Mouse (Mus musculus) neural tube, embryonic 11.5 days (tissue): Measurements from ENCODE around the gene Lcat. TPM values are rescaled to one million over a fixed set of nuclear protein-coding genes. Genes with fewer than 3 reads are reported as not detected.
"Not testable (repeated sequence)": the region's sequence is repeated elsewhere in the genome, so short reads cannot be mapped to it uniquely, and the experiment has no call there.

Experiments
- ATAC-seq: fragments of 200-750 bp; cut with Nextera tagmentation; 2 replicates; pipeline ENCODE4 v1.8.0; 2017; ENCODE audit warnings: moderate number of reproducible peaks, mild to moderate bottlenecking, moderate TSS enrichment, moderate library complexity; ENCODE audit not compliant: insufficient read depth, low FRiP score, low TSS enrichment
- DNase-seq: peaks from one replicate; pipeline ENCODE4 v3.0.0-alpha.2; 2015; ENCODE audit warnings: low spot score
- H3K27ac ChIP-seq: fragments of 300-500 bp; sonication (generic); 2 replicates; pipeline ENCODE4 v1.5.1; 2014; ENCODE audit warnings: low read depth, mild to moderate bottlenecking, low read length
- H3K27me3 ChIP-seq: fragments of 300-500 bp; sonication (generic); 2 replicates; pipeline ENCODE4 v1.6.1; 2014; ENCODE audit warnings: mild to moderate bottlenecking, low read length, mixed read lengths; ENCODE audit not compliant: control insufficient read depth, insufficient read depth
- H3K36me3 ChIP-seq: fragments of 300-500 bp; sonication (generic); 2 replicates; pipeline ENCODE4 v1.6.1; 2014; ENCODE audit warnings: mild to moderate bottlenecking, low read length, moderate library complexity, mixed read lengths; ENCODE audit not compliant: control insufficient read depth, insufficient read depth
- H3K4me1 ChIP-seq: fragments of 300-500 bp; sonication (generic); 2 replicates; pipeline ENCODE4 v1.6.1; 2014; ENCODE audit warnings: low read length, mixed read lengths; ENCODE audit not compliant: control insufficient read depth, insufficient read depth
- H3K4me2 ChIP-seq: fragments of 300-500 bp; sonication (generic); 2 replicates; pipeline ENCODE4 v1.6.1; 2014; ENCODE audit warnings: low read depth, mild to moderate bottlenecking, moderate library complexity
- H3K4me3 ChIP-seq: fragments of 300-500 bp; sonication (generic); 2 replicates; pipeline ENCODE4 v1.5.1; 2014; ENCODE audit warnings: low read depth, low read length
- H3K9ac ChIP-seq: fragments of 300-500 bp; sonication (generic); 2 replicates; pipeline ENCODE4 v1.6.1; 2014; ENCODE audit warnings: mild to moderate bottlenecking, low read length
- H3K9me3 ChIP-seq: fragments of 300-500 bp; sonication (generic); 2 replicates; pipeline ENCODE4 v1.6.1; 2016; ENCODE audit warnings: low read length; ENCODE audit not compliant: control insufficient read depth
- WGBS: fragments of 180-500 bp; shearing (Covaris S2); extraction: QIAGEN DNeasy Blood & Tissue Kit; methylation state at CpG from one replicate; pipeline ENCODE4 v1.1.7; 2014; 5-methylcytosine and 5-hydroxymethylcytosine counted together
- polyA plus RNA-seq: library from polyadenylated mRNA; unstranded; fragments of >200 nt; fragmentation: Nextera tagmentation; extraction: Ambion mirVana; gene quantifications from 2 replicates; pipeline ENCODE4 v1.2.1, GENCODE M21; 2014

The Lcat gene
- polyA plus RNA-seq = 0.50 and 0.54 TPM in 2 replicates

- DNase-seq (no peak), ATAC-seq (no peak)
- Histone ChIP-seq H3K36me3 (peaks cover 5% of the 10 kb centered on the region), H3K4me1 (no peaks in the 10 kb centered on the region), H3K27ac (no peak within 1 kb of the TSS), H3K9me3 (no peaks in the 10 kb centered on the region), H3K4me3 (no peak within 1 kb of the TSS), H3K27me3 (no peaks in the 10 kb centered on the region), H3K9ac (no peak within 1 kb of the TSS), H3K4me2 (no peak within 1 kb of the TSS)
- WGBS = 81% methylated on average over 8 of the region's 8 CpGs
These were observed at the start of gene Lcat for GRCm38 (mm10) chr8:105943321-105943739. TSS of gene Lcat (minus strand) at chr8:105943382.

- no peak overlapping the region for H3K4me2 ChIP-seq
- H3K9me3 ChIP-seq = no peaks in the 10 kb centered on the region
- H3K4me1 ChIP-seq = no peaks in the 10 kb centered on the region
- H3K27me3 ChIP-seq = no peaks in the 10 kb centered on the region
- 72% methylated on average over 5 of the region's 5 CpGs for WGBS
- no peak overlapping the region for H3K4me3 ChIP-seq
- no peaks in the 10 kb centered on the region for H3K36me3 ChIP-seq
- no peak for DNase-seq
- ATAC-seq = no peak
- H3K9ac ChIP-seq = no peak overlapping the region
- H3K27ac ChIP-seq = no peak overlapping the region
These were observed 49.3 kb upstream of the Lcat start for GRCm38 (mm10) chr8:105992499-105992898.

GRCm38 (mm10) chr8:105991546-105991945, 48.4 kb upstream of the Lcat start:
- no peak overlapping the region for H3K9ac ChIP-seq
- H3K4me3 ChIP-seq = no peak overlapping the region
- no peaks in the 10 kb centered on the region for H3K36me3 ChIP-seq
- no peak for ATAC-seq
- no peak overlapping the region for H3K4me2 ChIP-seq
- no peaks in the 10 kb centered on the region for H3K4me1 ChIP-seq
- H3K27ac ChIP-seq = no peak overlapping the region
- H3K9me3 ChIP-seq = no peaks in the 10 kb centered on the region
- DNase-seq = no peak
- H3K27me3 ChIP-seq = no peaks in the 10 kb centered on the region
- WGBS = 89% methylated on average over 2 of the region's 2 CpGs

GRCm38 (mm10) chr8:105990856-105991387, 47.7 kb upstream of the Lcat start, which contains the start of gene Dus2:
TSS of gene Dus2 (plus strand) at chr8:105991337.
- H3K9me3 ChIP-seq = no peaks in the 10 kb centered on the region
- ATAC-seq = peak; percentile 69; the same call in 1 of the 2 replicates
- no peaks in the 10 kb centered on the region for H3K27me3 ChIP-seq
- H3K9ac ChIP-seq = no peak within 1 kb of the TSS
- H3K36me3 ChIP-seq = no peaks in the 10 kb centered on the region
- no peak within 1 kb of the TSS for H3K4me3 ChIP-seq
- DNase-seq = peak; percentile 85
- WGBS = 9% methylated on average over 15 of the region's 15 CpGs
- no peak within 1 kb of the TSS for H3K4me2 ChIP-seq
- no peaks in the 10 kb centered on the region for H3K4me1 ChIP-seq
- H3K27ac ChIP-seq = no peak within 1 kb of the TSS

GRCm38 (mm10) chr8:105988546-105988945, 45.4 kb upstream of the Lcat start:
- no peak for ATAC-seq
- no peaks in the 10 kb centered on the region for H3K4me1 ChIP-seq
- H3K9me3 ChIP-seq = no peaks in the 10 kb centered on the region
- no peaks in the 10 kb centered on the region for H3K36me3 ChIP-seq
- no peaks in the 10 kb centered on the region for H3K27me3 ChIP-seq
- no peak overlapping the region for H3K4me2 ChIP-seq
- H3K27ac ChIP-seq = no peak overlapping the region
- no peak overlapping the region for H3K4me3 ChIP-seq
- H3K9ac ChIP-seq = no peak overlapping the region
- no peak for DNase-seq
- WGBS = 85% methylated on average over 11 of the region's 11 CpGs

GRCm38 (mm10) chr8:105983406-105983805, 40.2 kb upstream of the Lcat start:
- not testable (repeated sequence) for H3K4me2 ChIP-seq, H3K27me3 ChIP-seq, H3K4me3 ChIP-seq, H3K27ac ChIP-seq, H3K9ac ChIP-seq, H3K9me3 ChIP-seq, DNase-seq, H3K36me3 ChIP-seq, H3K4me1 ChIP-seq, ATAC-seq
- 86% methylated on average over 11 of the region's 11 CpGs for WGBS

- DNase-seq (no peak), ATAC-seq (no peak)
- Histone ChIP-seq H3K36me3 (no peaks in the 10 kb centered on the region), H3K4me3 (no peak overlapping the region), H3K9me3 (no peaks in the 10 kb centered on the region), H3K9ac (no peak overlapping the region), H3K4me1 (no peaks in the 10 kb centered on the region), H3K27ac (no peak overlapping the region), H3K27me3 (no peaks in the 10 kb centered on the region), H3K4me2 (no peak overlapping the region)
- WGBS = 87% methylated on average over 1 of the region's 1 CpGs
These were observed 38.0 kb upstream of the Lcat start for GRCm38 (mm10) chr8:105981146-105981545.

- 91% methylated on average over 15 of the region's 15 CpGs for WGBS
These were observed 36.1 kb upstream of the Lcat start, which contains the start of gene Dpep3 for GRCm38 (mm10) chr8:105979325-105979724. TSS of gene Dpep3 (minus strand) at chr8:105979429.

GRCm38 (mm10) chr8:105975363-105975762, 32.2 kb upstream of the Lcat start:
- WGBS = 73% methylated on average over 7 of the region's 7 CpGs
- Histone ChIP-seq H3K36me3 (no peaks in the 10 kb centered on the region), H3K27me3 (no peaks in the 10 kb centered on the region), H3K4me2 (no peak overlapping the region), H3K9me3 (no peaks in the 10 kb centered on the region), H3K4me3 (no peak overlapping the region), H3K27ac (no peak overlapping the region), H3K9ac (no peak overlapping the region), H3K4me1 (no peaks in the 10 kb centered on the region)
- no peak for ATAC-seq
- no peak for DNase-seq

More at GRCm38 (mm10) chr8:105979325-105979724, 36.1 kb upstream of the Lcat start, which contains the start of gene Dpep3:
- no peak for ATAC-seq
- H3K9me3 ChIP-seq = no peaks in the 10 kb centered on the region
- no peaks in the 10 kb centered on the region for H3K36me3 ChIP-seq
- H3K4me2 ChIP-seq = no peak within 1 kb of the TSS
- no peak for DNase-seq
- no peak within 1 kb of the TSS for H3K9ac ChIP-seq
- H3K4me1 ChIP-seq = no peaks in the 10 kb centered on the region
- H3K27ac ChIP-seq = no peak within 1 kb of the TSS
- no peak within 1 kb of the TSS for H3K4me3 ChIP-seq
- no peaks in the 10 kb centered on the region for H3K27me3 ChIP-seq
